Mouse (Mus musculus) kidney, embryonic 14.5 days (tissue): ENCODE data around the gene Gckr. TPM values are rescaled to one million over a fixed set of nuclear protein-coding genes. Genes with fewer than 3 reads are reported as not detected.
"Not testable (repeated sequence)": the region's sequence is repeated elsewhere in the genome, so short reads cannot be mapped to it uniquely, and the experiment has no call there.

Source experiments
- ATAC-seq: fragments of 200-750 bp; cut with Nextera tagmentation; 2 replicates; pipeline ENCODE4 v1.8.0; 2017; ENCODE audit warnings: moderate number of reproducible peaks, mild to moderate bottlenecking, moderate TSS enrichment, moderate library complexity; ENCODE audit not compliant: low FRiP score, low TSS enrichment
- H3K27ac ChIP-seq: fragments of 300-500 bp; sonication (generic); 2 replicates; pipeline ENCODE4 v1.5.1; 2014; ENCODE audit warnings: low read depth, mild to moderate bottlenecking, low read length, moderate library complexity, mixed read lengths
- H3K27me3 ChIP-seq: fragments of 300-500 bp; sonication (generic); 2 replicates; pipeline ENCODE4 v1.6.1; 2014; ENCODE audit warnings: mild to moderate bottlenecking, low read length; ENCODE audit not compliant: control insufficient read depth, insufficient read depth
- H3K36me3 ChIP-seq: fragments of 300-500 bp; sonication (generic); 2 replicates; pipeline ENCODE4 v1.6.1; 2014; ENCODE audit warnings: low read length, mixed read lengths; ENCODE audit not compliant: control insufficient read depth, insufficient read depth
- H3K4me1 ChIP-seq: fragments of 300-500 bp; sonication (generic); 2 replicates; pipeline ENCODE4 v1.6.1; 2014; ENCODE audit warnings: low read length, mixed read lengths; ENCODE audit not compliant: control insufficient read depth, insufficient read depth
- H3K4me2 ChIP-seq: fragments of 300-500 bp; sonication (generic); replicated peaks from 2 replicates; pipeline ENCODE4 v1.6.1; 2014; ENCODE audit warnings: low read depth, mild to moderate bottlenecking, low read length
- H3K4me3 ChIP-seq: fragments of 300-500 bp; sonication (generic); 2 replicates; pipeline ENCODE4 v1.5.1; 2014; ENCODE audit warnings: mild to moderate bottlenecking, low read length
- H3K9ac ChIP-seq: fragments of 300-500 bp; sonication (generic); 2 replicates; pipeline ENCODE4 v1.6.1; 2014; ENCODE audit warnings: low read depth, mild to moderate bottlenecking, low read length, moderate library complexity
- H3K9me3 ChIP-seq: fragments of 300-500 bp; sonication (generic); 2 replicates; pipeline ENCODE4 v1.6.1; 2016; ENCODE audit warnings: low read length; ENCODE audit not compliant: control insufficient read depth
- WGBS: fragments of 180-500 bp; shearing (Covaris S2); extraction: QIAGEN DNeasy Blood & Tissue Kit; methylation state at CpG from one replicate; pipeline ENCODE4 v1.1.7; 2014; 5-methylcytosine and 5-hydroxymethylcytosine counted together
- polyA plus RNA-seq: library from polyadenylated mRNA; unstranded; fragments of >200 nt; fragmentation: Nextera tagmentation; extraction: Ambion mirVana; gene quantifications from 2 replicates; pipeline ENCODE4 v1.2.1, GENCODE M21; 2014

Gckr gene
- polyA plus RNA-seq, 1 experiment from 2014 or later = 0.76 TPM

DNA sequence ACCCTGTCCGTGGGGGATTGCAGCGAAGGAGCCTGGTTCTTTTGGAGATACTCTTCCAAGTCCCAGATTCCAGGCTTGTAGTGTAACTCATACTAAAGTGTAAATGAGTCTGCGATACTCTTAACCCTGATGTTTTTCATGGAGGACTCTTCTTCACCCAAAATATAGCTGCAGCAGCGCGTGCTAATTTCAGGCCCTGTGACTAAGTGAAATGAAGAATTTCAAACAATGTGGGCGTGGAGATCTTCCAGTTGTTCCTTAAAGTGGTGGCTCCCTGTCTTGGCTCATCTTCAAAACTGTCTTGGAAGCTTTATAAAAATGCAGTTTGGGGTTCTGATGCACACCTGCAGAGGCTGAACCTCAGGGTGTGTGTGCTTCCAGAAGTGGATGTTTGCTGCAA lies 5.8 kb downstream of the Gckr start:
- no peaks in the 10 kb centered on the region for H3K4me1 ChIP-seq
- no peaks in the 10 kb centered on the region for H3K27me3 ChIP-seq
- H3K4me2 ChIP-seq = no peak overlapping the region
- ATAC-seq = no peak
- H3K9me3 ChIP-seq = no peaks in the 10 kb centered on the region
- H3K27ac ChIP-seq = no peak overlapping the region
- H3K36me3 ChIP-seq = no peaks in the 10 kb centered on the region
- H3K4me3 ChIP-seq = no peak overlapping the region
- 86% methylated on average over 6 of the region's 6 CpGs for WGBS
- no peak overlapping the region for H3K9ac ChIP-seq

DNA sequence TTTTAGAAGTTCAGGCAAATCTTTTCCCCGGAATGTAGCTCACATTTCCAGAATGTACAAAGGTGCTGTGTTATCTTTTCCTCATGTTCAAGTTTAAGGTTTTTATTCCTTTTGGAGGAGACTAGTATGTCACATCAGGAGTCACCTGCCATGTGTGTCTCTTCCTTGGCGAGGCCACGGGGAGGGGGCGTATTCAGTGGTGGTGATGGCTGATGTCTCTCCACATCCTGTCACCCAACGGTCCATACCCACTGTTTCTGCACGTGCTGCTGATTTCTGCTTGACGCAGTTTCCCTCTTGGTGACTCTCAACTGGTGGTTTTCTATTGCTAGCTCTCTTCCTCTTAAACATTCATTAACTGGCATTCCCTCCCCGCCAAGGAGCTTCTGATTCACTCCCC lies 15.6 kb downstream of the Gckr start:
- Histone ChIP-seq H3K9ac (no peak overlapping the region), H3K27ac (no peak overlapping the region), H3K4me2 (no peak overlapping the region), H3K36me3 (no peaks in the 10 kb centered on the region), H3K27me3 (no peaks in the 10 kb centered on the region), H3K4me1 (no peaks in the 10 kb centered on the region), H3K4me3 (no peak overlapping the region), H3K9me3 (no peaks in the 10 kb centered on the region)
- no peak for ATAC-seq
- 86% methylated on average over 8 of the region's 8 CpGs for WGBS

DNA sequence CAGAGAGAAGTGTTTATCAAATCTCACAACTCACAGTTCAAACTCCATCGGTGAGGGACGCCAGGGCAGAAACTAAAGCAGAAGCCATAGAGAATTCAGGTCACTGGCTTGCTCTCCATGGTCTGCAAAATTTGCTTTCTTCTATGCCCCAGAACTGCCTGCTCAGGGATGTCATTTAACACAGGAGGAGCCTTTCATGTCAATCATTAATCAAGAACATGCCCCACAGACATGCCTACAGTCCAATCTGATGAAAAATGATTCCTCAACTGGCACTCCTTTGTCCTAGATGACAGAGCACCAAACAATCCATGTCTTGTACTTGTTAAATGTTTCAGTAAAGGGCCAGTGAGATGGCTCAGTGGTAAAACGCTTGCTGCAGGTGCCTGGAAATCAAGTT lies 25.5 kb downstream of the Gckr start:
- no peaks in the 10 kb centered on the region for H3K36me3 ChIP-seq
- H3K9me3 ChIP-seq = no peaks in the 10 kb centered on the region
- no peak overlapping the region for H3K27ac ChIP-seq
- ATAC-seq = no peak
- no peak overlapping the region for H3K4me3 ChIP-seq
- H3K4me1 ChIP-seq = no peaks in the 10 kb centered on the region; the same call in 1 of the 2 replicates
- H3K27me3 ChIP-seq = no peaks in the 10 kb centered on the region
- H3K4me2 ChIP-seq = no peak overlapping the region
- WGBS = 74% methylated on average over 3 of the region's 3 CpGs
- H3K9ac ChIP-seq = no peak overlapping the region

GRCm38 (mm10) chr5:31324085-31324484 lies 26.8 kb downstream of the Gckr start:
- 59% methylated on average over 3 of the region's 3 CpGs for WGBS
- Histone ChIP-seq H3K27ac (no peak overlapping the region), H3K4me3 (no peak overlapping the region), H3K36me3 (no peaks in the 10 kb centered on the region), H3K4me2 (no peak overlapping the region), H3K9me3 (no peaks in the 10 kb centered on the region), H3K27me3 (no peaks in the 10 kb centered on the region), H3K4me1 (no peaks in the 10 kb centered on the region; the same call in 1 of the 2 replicates), H3K9ac (no peak overlapping the region)
- no peak for ATAC-seq

DNA sequence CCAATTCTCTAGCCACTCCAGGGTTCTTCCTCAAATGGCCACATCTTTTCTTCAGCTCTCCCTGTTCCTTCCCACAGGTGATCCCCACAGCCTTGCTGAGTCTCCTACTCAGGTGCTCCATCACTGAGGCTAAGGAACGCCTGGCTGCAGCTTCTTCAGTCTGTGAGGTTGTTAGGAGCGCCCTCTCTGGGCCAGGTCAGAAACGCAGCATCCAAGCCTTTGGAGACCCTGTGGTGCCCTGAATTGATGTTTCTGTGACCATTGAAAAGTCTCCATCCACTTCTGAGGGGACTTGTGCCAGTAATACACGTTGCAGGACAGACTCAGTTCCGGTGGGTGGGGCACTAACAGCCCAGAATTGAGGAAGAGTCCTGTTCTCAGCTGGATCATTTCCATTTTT lies 29.6 kb downstream of the Gckr start:
- no peak for ATAC-seq
- no peak overlapping the region for H3K4me2 ChIP-seq
- 19% methylated on average over 5 of the region's 5 CpGs for WGBS

GRCm38 (mm10) chr5:31328255-31328654 lies 31.0 kb downstream of the Gckr start:
- WGBS = 31% methylated on average over 7 of the region's 7 CpGs
- H3K4me2 ChIP-seq = no peak overlapping the region

More for the DNA sequence above, 29.6 kb downstream of the Gckr start:
- Histone ChIP-seq H3K9me3 (no peaks in the 10 kb centered on the region), H3K36me3 (no peaks in the 10 kb centered on the region), H3K27ac (no peak overlapping the region), H3K27me3 (no peaks in the 10 kb centered on the region), H3K4me3 (no peak overlapping the region), H3K9ac (no peak overlapping the region), H3K4me1 (no peaks in the 10 kb centered on the region; the same call in 1 of the 2 replicates)

DNA sequence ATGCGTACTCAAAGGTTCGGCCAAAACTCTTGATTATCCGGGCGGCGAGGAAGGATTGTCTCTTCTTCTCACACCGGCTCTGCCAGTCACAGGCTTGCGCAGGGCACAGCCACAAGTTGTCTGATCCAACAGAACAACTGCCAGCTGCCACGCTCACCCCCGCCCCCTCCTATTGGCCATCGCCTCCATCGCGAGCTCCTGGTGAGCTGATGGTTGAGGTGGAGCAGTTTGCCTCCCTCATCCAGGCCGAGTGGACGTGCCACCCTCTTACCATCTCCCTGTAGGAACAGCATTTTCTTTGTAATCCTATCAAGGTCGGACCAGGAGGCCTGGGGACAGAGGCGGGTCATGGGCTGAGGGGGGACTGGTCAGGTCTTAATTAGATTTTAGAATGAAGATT lies 60.3 kb downstream of the Gckr start:
- H3K4me3 ChIP-seq, H3K9me3 ChIP-seq, H3K4me1 ChIP-seq, H3K27ac ChIP-seq, H3K27me3 ChIP-seq, H3K4me2 ChIP-seq, H3K9ac ChIP-seq, ATAC-seq, H3K36me3 ChIP-seq: not testable (repeated sequence)
- 82% methylated on average over 16 of the region's 16 CpGs for WGBS

More at GRCm38 (mm10) chr5:31328255-31328654, 31.0 kb downstream of the Gckr start:
- H3K27me3 ChIP-seq = no peaks in the 10 kb centered on the region
- H3K27ac ChIP-seq = no peak overlapping the region
- no peak for ATAC-seq
- H3K9me3 ChIP-seq = 0 out of 2 replicates have a peak, but pooled peaks cover 3% of the 10 kb centered on the region
- H3K9ac ChIP-seq = no peak overlapping the region
- H3K4me1 ChIP-seq = no peaks in the 10 kb centered on the region
- no peaks in the 10 kb centered on the region for H3K36me3 ChIP-seq
- no peak overlapping the region for H3K4me3 ChIP-seq

DNA sequence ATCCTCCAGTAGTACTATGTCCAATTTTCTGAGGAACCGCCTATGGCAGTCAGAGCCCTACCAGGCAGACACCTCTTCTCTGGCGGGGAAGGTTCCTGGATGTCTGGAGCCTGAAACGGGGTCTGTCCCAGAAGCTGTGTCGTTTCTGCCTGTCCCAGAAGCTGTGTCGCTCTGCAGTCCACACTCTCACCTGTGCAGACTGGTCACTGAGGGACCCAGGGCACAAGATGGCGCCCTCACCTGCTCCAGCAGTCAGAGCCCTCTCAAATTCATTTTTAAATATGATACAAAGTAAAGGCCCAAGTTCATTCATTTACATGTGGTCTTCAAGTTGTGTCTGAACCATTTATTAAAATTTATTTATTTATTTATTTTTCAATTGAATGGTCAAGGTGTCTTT lies 63.7 kb downstream of the Gckr start:
- Histone ChIP-seq H3K4me2 (no peak overlapping the region), H3K27ac (no peak overlapping the region), H3K4me1 (no peaks in the 10 kb centered on the region), H3K27me3 (no peaks in the 10 kb centered on the region), H3K36me3 (no peaks in the 10 kb centered on the region), H3K9ac (no peak overlapping the region), H3K9me3 (peaks cover 2% of the 10 kb centered on the region; the same call in 1 of the 2 replicates), H3K4me3 (no peak overlapping the region)
- ATAC-seq = no peak
- WGBS = 79% methylated on average over 6 of the region's 6 CpGs
